Comparison of ENCODE assay signal across 1 mouse cellular context in the genomic region with DNA sequence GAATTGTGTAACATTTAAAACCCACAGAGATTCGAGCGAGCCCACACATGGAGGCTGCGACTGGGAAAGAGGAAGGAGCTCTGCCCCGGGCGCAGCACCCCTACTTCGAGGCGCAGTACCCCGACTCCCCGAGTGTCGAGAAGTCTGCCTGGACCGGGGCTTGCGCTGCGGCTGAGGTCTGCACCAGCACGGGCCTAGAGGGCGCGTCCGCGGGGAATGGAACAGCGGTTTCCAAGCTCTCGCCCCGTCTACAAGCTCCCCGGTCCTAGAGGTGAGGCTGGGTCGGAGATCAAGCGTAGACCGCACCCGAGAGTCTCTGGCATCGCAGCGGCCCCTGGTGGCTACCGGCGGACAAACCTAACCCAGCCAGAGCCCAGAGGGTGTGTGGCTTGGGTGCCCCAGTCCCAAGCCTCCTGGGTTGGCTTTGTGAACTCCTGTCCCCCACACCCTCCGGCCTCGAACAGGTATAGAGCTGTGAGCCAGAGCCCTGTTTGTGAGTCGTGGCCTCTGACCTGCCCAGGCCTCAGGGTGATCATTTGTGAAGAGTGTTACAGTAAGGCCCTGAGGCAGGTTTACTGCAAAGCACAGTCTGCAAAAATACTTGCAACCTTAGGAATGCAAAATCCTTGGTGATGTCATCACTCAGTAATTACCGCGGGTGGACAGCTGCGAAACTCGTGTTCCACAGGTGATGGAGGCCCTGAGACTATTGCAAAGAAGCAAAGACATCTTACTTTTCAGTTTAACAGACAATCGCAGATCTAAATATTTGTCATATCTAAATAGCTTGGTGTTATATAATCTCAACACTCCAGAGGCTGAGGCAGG.
TF ChIP-seq lines count a peak whose summit lies in the region.

No protein-coding gene starts in this region.

TF ChIP-seq in MEL, 35 proteins besides CTCF, POLR2A, EP300 and RAD21 (continued from another document):
- TF ChIP-seq ZMIZ1 (IDR thresholded peaks at IDR 0.05; ENCODE audit: low read depth, low read length): no peak
TF ChIP-seq in MEL: peak in this region for 4.
